Mouse (Mus musculus) forebrain, embryonic 12.5 days (tissue): ENCODE measurements at regions not wholly inside any gene's neighbourhood (a gene's known extent, or its start where the extent isn't known, plus 50 kb on each side); places are given as distances from the start of the nearest gene placed in this dataset.

ENCODE experiments used
- ATAC-seq: fragments of 200-750 bp; cut with Nextera tagmentation; 2 replicates; pipeline ENCODE4 v1.8.0; 2017; ENCODE audit warnings: moderate TSS enrichment; ENCODE audit not compliant: low FRiP score
- H3K27ac ChIP-seq: fragments of 300-500 bp; sonication (generic); 2 replicates; pipeline ENCODE4 v1.5.1; 2016; ENCODE audit warnings: mild to moderate bottlenecking
- H3K27me3 ChIP-seq: fragments of 300-500 bp; sonication (generic); 2 replicates; pipeline ENCODE4 v1.6.1; 2016; ENCODE audit warnings: mild to moderate bottlenecking
- H3K36me3 ChIP-seq: fragments of 300-500 bp; sonication (generic); replicated peaks from 2 replicates; pipeline ENCODE4 v1.6.1; 2016; ENCODE audit warnings: mild to moderate bottlenecking
- H3K4me1 ChIP-seq: fragments of 300-500 bp; sonication (generic); 2 replicates; pipeline ENCODE4 v1.6.1; 2016
- H3K4me2 ChIP-seq: fragments of 300-500 bp; sonication (generic); 2 replicates; pipeline ENCODE4 v1.6.1; 2016; ENCODE audit warnings: mild to moderate bottlenecking, moderate library complexity
- H3K4me3 ChIP-seq: fragments of 300-500 bp; sonication (generic); replicated peaks from 2 replicates; pipeline ENCODE4 v1.5.1; 2016; ENCODE audit warnings: mild to moderate bottlenecking
- H3K9ac ChIP-seq: fragments of 300-500 bp; sonication (generic); 2 replicates; pipeline ENCODE4 v1.6.1; 2016; ENCODE audit warnings: mild to moderate bottlenecking
- H3K9me3 ChIP-seq: fragments of 300-500 bp; sonication (generic); 2 replicates; pipeline ENCODE4 v1.6.1; 2016
- WGBS: fragments of 180-500 bp; shearing (Covaris S2); methylation state at CpG from one replicate; pipeline ENCODE4 v1.1.7; 2016; 5-methylcytosine and 5-hydroxymethylcytosine counted together

DNA sequence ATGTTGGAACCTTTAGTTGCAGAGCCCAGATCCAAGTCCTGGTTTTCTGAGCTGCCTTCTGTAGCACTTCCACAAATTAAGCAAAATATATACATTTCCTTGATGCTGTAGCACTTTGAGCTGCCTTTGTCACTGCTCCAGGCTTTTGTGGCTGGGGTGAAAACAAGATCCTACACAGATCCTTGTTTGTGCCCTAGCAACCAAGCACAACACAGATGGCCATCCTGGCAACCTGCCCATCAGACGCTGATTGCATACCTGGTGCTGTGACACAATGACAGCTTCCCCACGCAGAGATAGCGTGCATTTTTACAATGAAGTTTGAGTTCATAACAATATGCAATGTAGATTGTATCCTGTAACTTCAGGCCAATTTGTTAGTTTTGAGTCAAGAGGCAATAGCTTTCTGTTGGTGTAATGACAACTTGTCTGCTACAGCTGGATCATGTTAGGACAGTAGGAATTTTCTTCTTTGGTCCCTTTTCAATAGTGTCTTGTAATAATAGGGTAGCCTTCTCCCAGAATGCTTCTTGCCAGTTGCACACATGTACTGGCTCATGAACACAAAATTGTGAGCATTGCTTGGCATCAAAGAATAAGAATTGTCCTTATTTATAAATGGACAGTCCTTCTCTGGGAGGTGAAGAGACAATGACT lies 153.5 kb upstream of the Tnc start:
- Histone ChIP-seq H3K4me2 (no peak overlapping the region), H3K4me3 (no peak overlapping the region), H3K27ac (no peak overlapping the region), H3K9me3 (no peaks in the 10 kb centered on the region), H3K9ac (no peak overlapping the region), H3K4me1 (peaks cover 5% of the 10 kb centered on the region), H3K36me3 (no peaks in the 10 kb centered on the region), H3K27me3 (no peaks in the 10 kb centered on the region)
- WGBS = 62% methylated on average over 3 of the region's 3 CpGs
- ATAC-seq = peak; percentile 75; the same call in 1 of the 2 replicates

- no peaks in the 10 kb centered on the region for H3K27me3 ChIP-seq
- no peaks in the 10 kb centered on the region for H3K9me3 ChIP-seq
- no peak overlapping the region for H3K4me2 ChIP-seq
- no peaks in the 10 kb centered on the region for H3K4me1 ChIP-seq
- no peak overlapping the region for H3K4me3 ChIP-seq
- no peaks in the 10 kb centered on the region for H3K36me3 ChIP-seq
- no peak overlapping the region for H3K27ac ChIP-seq
- H3K9ac ChIP-seq = no peak overlapping the region
- ATAC-seq = no peak
Observed at GRCm38 (mm10) chr4:64184986-64185385, 138.2 kb upstream of the Tnc start.

- Histone ChIP-seq H3K9ac (no peak overlapping the region), H3K4me1 (peaks cover 5% of the 10 kb centered on the region; the same call in 1 of the 2 replicates), H3K4me2 (no peak overlapping the region), H3K9me3 (no peaks in the 10 kb centered on the region), H3K27ac (no peak overlapping the region), H3K4me3 (no peak overlapping the region), H3K27me3 (no peaks in the 10 kb centered on the region), H3K36me3 (no peaks in the 10 kb centered on the region)
- 20% methylated on average over 3 of the region's 3 CpGs for WGBS
- ATAC-seq = no peak
Observed at GRCm38 (mm10) chr4:64175938-64176337, 129.1 kb upstream of the Tnc start.

DNA sequence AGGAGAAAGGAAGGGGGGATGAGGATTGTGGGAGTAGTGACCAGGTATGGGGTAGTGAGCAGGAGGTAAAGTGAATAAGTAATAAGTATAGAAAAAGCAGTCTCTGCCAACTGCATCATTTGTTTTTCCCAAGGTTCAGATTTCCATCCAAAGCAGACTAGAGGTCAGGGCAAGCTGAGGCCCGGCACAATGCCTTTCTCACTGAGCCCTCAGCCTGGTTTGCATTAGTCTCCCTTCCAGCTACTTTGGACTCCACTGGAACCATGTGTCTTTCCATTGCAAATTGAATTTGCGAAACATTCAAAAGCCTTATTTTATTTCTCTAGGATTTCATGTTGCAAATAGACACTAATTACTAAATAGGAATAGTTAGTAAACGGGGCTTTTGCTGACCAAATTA lies 124.7 kb upstream of the Tnc start:
- Histone ChIP-seq H3K4me3 (no peak overlapping the region), H3K9me3 (no peaks in the 10 kb centered on the region), H3K4me1 (peaks cover 5% of the 10 kb centered on the region; the same call in 1 of the 2 replicates), H3K4me2 (no peak overlapping the region), H3K27me3 (no peaks in the 10 kb centered on the region), H3K9ac (no peak overlapping the region), H3K27ac (no peak overlapping the region), H3K36me3 (no peaks in the 10 kb centered on the region)
- ATAC-seq = no peak
- 80% methylated on average over 3 of the region's 3 CpGs for WGBS

DNA sequence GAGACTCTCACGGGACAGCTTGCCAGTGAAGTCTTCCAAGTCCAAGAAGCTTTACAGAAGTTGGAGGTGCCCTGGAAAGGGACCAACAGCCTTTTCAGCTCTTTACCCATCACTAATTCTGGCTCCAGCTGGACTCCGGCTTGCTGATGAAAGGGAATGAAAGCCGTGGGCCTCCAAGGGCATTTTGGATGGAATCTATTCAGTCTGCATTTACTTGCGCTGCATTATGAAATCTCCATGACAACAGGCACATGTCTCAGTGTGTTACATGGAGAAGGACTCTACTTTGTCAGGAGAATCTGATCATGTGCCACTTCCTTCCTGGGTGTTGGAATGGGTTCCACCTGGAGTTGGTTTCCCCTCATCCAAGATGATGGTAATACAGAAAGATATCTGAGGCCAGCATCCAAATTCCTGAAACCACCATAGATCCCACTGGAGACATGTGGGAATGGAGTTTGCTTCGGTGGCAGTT lies 102.2 kb upstream of the Tnc start:
- Histone ChIP-seq H3K27me3 (no peaks in the 10 kb centered on the region), H3K4me3 (no peak overlapping the region), H3K4me2 (no peak overlapping the region), H3K36me3 (no peaks in the 10 kb centered on the region), H3K9me3 (no peaks in the 10 kb centered on the region), H3K4me1 (peaks cover 8% of the 10 kb centered on the region), H3K9ac (no peak overlapping the region), H3K27ac (no peak overlapping the region)
- peak; percentile 53; the same call in 1 of the 2 replicates for ATAC-seq
- WGBS = 47% methylated on average over 5 of the region's 5 CpGs

GRCm38 (mm10) chr4:64145924-64146323 lies 99.1 kb upstream of the Tnc start:
- 58% methylated on average over 2 of the region's 2 CpGs for WGBS
- Histone ChIP-seq H3K27ac (no peak overlapping the region), H3K27me3 (no peaks in the 10 kb centered on the region), H3K4me2 (no peak overlapping the region), H3K9ac (no peak overlapping the region), H3K4me3 (no peak overlapping the region), H3K9me3 (no peaks in the 10 kb centered on the region), H3K36me3 (no peaks in the 10 kb centered on the region), H3K4me1 (peaks cover 13% of the 10 kb centered on the region)
- peak; percentile 11; the same call in 1 of the 2 replicates for ATAC-seq

DNA sequence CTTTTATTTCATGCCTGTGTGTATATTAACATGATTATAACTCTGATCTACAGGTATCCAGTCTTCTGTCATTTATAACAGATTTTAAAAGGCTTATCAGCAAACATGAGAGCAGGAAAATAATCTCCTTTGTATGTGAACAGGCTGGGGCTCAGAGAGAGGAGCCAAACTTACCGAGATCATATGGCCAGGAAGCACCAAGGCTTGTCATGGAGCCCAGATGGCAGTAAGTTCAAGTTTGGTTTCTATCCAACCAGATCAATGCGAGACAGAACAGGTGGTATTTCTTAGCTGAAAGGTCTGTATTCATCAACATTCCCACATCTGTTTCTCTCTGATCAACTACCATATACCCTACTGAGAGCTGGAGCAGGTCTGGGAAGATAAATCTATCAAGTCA lies 96.1 kb upstream of the Tnc start:
- H3K4me3 ChIP-seq = no peak overlapping the region
- H3K9me3 ChIP-seq = no peaks in the 10 kb centered on the region
- H3K27ac ChIP-seq = no peak overlapping the region
- no peak overlapping the region for H3K9ac ChIP-seq
- H3K4me2 ChIP-seq = no peak overlapping the region
- no peaks in the 10 kb centered on the region for H3K27me3 ChIP-seq
- peaks cover 5% of the 10 kb centered on the region; the same call in 1 of the 2 replicates for H3K4me1 ChIP-seq
- H3K36me3 ChIP-seq = no peaks in the 10 kb centered on the region
- 70% methylated on average over 2 of the region's 2 CpGs for WGBS
- no peak for ATAC-seq

- Histone ChIP-seq H3K4me1 (peaks cover 5% of the 10 kb centered on the region; the same call in 1 of the 2 replicates), H3K9me3 (no peaks in the 10 kb centered on the region), H3K4me3 (no peak overlapping the region), H3K9ac (no peak overlapping the region), H3K27ac (no peak overlapping the region), H3K36me3 (no peaks in the 10 kb centered on the region), H3K27me3 (no peaks in the 10 kb centered on the region), H3K4me2 (no peak overlapping the region)
- no peak for ATAC-seq
- WGBS = 42% methylated on average over 5 of the region's 5 CpGs
Observed at GRCm38 (mm10) chr4:64142356-64142787, 95.6 kb upstream of the Tnc start.

DNA sequence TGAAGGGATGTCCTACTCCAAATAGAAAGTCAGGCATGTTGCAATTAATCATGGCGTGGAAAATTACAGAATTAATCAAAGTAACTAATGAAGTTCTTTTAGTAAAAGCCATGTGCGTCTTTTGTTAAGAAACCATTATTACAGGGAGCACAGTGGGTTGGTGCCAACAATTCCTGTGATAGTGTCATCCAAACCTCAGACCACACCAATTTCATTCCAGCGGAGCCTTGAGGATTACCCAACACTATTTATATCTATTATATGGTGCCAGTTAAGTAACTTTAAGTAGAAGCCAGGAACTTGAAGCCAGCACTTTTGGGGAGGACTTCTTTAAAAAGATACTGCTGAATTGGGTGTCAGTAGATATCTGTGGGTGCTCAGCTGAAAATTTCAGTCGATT lies 93.0 kb upstream of the Tnc start:
- no peaks in the 10 kb centered on the region for H3K27me3 ChIP-seq
- peaks cover 5% of the 10 kb centered on the region; the same call in 1 of the 2 replicates for H3K4me1 ChIP-seq
- no peak overlapping the region for H3K27ac ChIP-seq
- no peak for ATAC-seq
- no peaks in the 10 kb centered on the region for H3K9me3 ChIP-seq
- 88% methylated on average over 4 of the region's 4 CpGs for WGBS
- no peak overlapping the region for H3K4me3 ChIP-seq
- H3K9ac ChIP-seq = no peak overlapping the region
- H3K4me2 ChIP-seq = no peak overlapping the region
- no peaks in the 10 kb centered on the region for H3K36me3 ChIP-seq

GRCm38 (mm10) chr4:64135036-64135435 lies 88.2 kb upstream of the Tnc start:
- no peak for ATAC-seq
- Histone ChIP-seq H3K27ac (no peak overlapping the region), H3K9me3 (no peaks in the 10 kb centered on the region), H3K4me1 (no peaks in the 10 kb centered on the region), H3K27me3 (no peaks in the 10 kb centered on the region), H3K4me2 (no peak overlapping the region), H3K36me3 (no peaks in the 10 kb centered on the region), H3K4me3 (no peak overlapping the region), H3K9ac (no peak overlapping the region)
- 87% methylated on average over 3 of the region's 3 CpGs for WGBS

DNA sequence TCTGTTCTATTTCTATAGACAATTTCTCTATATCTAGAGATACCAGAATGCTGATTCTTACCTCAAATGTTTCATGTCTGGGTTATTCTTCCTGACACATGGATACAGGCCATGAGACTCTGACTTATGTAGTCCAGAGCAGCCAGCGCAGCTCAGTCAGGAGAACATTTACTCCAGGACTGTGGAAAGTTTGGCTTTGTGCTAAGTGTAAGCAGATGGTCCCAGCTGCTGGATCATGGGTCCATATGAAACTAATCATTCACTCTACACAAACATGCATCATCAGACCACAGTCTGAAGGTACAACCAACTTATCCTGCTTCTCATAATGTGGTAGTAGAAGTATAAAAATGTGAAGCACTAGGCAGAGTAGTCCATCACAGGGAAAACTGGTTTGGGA lies 82.5 kb upstream of the Tnc start:
- WGBS = 78% methylated on average over 1 of the region's 1 CpGs
- ATAC-seq = no peak

GRCm38 (mm10) chr4:64124387-64125088 lies 77.7 kb upstream of the Tnc start:
- Histone ChIP-seq H3K9ac (no peak overlapping the region), H3K4me3 (no peak overlapping the region), H3K9me3 (no peaks in the 10 kb centered on the region), H3K4me2 (no peak overlapping the region), H3K4me1 (no peaks in the 10 kb centered on the region), H3K27ac (no peak overlapping the region), H3K36me3 (no peaks in the 10 kb centered on the region), H3K27me3 (no peaks in the 10 kb centered on the region)
- no peak for ATAC-seq
- 96% methylated on average over 2 of the region's 2 CpGs for WGBS

More for the DNA sequence above, 82.5 kb upstream of the Tnc start:
- no peak overlapping the region for H3K9ac ChIP-seq
- no peaks in the 10 kb centered on the region for H3K36me3 ChIP-seq
- no peak overlapping the region for H3K4me3 ChIP-seq
- H3K27ac ChIP-seq = no peak overlapping the region
- no peak overlapping the region for H3K4me2 ChIP-seq
- H3K27me3 ChIP-seq = no peaks in the 10 kb centered on the region
- H3K4me1 ChIP-seq = no peaks in the 10 kb centered on the region
- H3K9me3 ChIP-seq = no peaks in the 10 kb centered on the region

GRCm38 (mm10) chr4:64123675-64124074 lies 76.9 kb upstream of the Tnc start:
- 91% methylated on average over 2 of the region's 2 CpGs for WGBS
- no peak for ATAC-seq
- Histone ChIP-seq H3K4me2 (no peak overlapping the region), H3K9ac (no peak overlapping the region), H3K4me1 (no peaks in the 10 kb centered on the region), H3K27ac (no peak overlapping the region), H3K27me3 (no peaks in the 10 kb centered on the region), H3K36me3 (no peaks in the 10 kb centered on the region), H3K4me3 (no peak overlapping the region), H3K9me3 (no peaks in the 10 kb centered on the region)
